Mouse (Mus musculus): ENCODE data around the gene Tbc1d9. TPM values are rescaled to one million over a fixed set of nuclear protein-coding genes. Genes with fewer than 3 reads are reported as not detected.
A peak's percentile ranks its signal among the peaks of the same experiment; 100 is the strongest.
"Not testable (repeated sequence)": the region's sequence is repeated elsewhere in the genome, so short reads cannot be mapped to it uniquely, and the experiment has no call there.

The Tbc1d9 gene
- total RNA-seq, 2 experiments from 2014 or later = 10.8 to 13.4 TPM

DNA sequence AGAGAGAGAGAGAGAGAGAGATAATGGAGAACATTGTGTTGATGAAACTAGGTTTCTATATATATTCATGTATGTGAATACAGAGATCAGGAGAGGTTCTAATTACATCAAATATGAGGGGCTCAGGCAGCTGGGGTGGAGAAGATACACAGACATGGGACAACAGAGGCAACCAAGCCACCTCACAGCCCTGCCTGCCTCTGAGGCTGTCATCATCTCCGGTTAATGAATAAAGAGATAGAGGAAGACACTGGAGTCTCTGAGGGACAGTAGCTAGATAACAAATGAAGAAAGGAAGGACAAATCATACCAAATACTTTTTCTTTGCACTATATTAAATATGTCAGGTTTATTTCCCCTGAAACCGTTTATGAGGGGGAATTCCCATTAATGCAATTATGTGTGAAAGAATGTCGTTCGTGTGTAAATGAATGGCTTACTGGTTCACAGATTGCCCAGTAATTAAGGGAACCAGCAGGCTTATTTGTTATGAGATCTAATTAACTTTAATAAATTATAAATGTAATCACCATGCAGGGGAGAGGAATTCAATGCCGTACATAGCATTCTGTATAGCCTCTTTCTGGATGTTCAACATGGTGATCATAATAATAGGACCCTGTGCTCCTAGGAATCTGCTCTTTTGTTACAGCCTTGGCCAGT, 59.7 kb downstream of the Tbc1d9 start:
- no peak for DNase-seq (ENCODE audit: low spot score in 2 of 2)

GRCm38 (mm10) chr8:83225598-83225997, 60.4 kb downstream of the Tbc1d9 start:
- DNase-seq (ENCODE audit: low spot score in 2 of 2) = no peak

GRCm38 (mm10) chr8:83227336-83227735, 62.2 kb downstream of the Tbc1d9 start:
- no peak for DNase-seq (ENCODE audit: low spot score in 2 of 2)

GRCm38 (mm10) chr8:83233099-83233498, 67.9 kb downstream of the Tbc1d9 start:
- DNase-seq (ENCODE audit: low spot score in 2 of 2) = no peak

DNA sequence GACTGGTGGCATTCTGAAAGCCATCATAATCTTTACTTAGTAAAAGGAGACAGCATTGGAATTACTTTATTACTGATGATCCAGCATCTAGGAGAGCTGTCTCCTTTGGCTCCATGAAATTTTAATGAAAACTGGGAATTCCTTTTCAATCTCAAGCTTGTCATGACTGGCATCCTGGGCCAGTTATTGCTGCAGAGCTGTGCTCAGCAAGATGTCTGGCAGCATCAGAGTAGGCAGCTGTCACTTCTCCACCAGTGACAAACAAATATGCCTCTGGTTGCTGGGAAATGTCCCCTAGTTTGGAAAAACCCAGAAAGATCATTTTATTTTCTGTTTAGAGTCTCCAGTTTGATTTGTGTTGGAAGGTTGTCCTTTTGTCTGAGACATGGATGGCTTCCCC, 74.2 kb downstream of the Tbc1d9 start:
- no peak for DNase-seq (ENCODE audit: low spot score in 2 of 2)

DNA sequence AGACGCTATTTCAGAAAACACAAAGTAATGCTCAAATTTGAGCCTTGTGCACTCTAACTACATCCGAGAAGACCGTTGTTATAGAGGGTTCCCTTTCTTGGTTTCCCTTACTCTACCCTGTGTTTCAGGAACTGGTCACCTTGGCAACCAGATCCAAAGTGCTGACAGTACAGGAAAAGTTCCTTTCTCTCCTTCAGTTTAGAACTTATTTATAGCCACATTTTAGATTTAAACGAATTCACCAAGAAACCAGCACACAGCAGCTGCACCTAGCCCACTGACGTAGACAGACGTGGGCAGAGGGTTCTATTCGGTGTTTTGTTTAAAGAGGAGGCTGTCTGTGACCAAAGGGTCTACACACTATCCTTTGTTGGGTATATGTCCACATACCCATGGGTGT, 79.0 kb downstream of the Tbc1d9 start:
- DNase-seq (ENCODE audit: low spot score in 2 of 2) = no peak

DNA sequence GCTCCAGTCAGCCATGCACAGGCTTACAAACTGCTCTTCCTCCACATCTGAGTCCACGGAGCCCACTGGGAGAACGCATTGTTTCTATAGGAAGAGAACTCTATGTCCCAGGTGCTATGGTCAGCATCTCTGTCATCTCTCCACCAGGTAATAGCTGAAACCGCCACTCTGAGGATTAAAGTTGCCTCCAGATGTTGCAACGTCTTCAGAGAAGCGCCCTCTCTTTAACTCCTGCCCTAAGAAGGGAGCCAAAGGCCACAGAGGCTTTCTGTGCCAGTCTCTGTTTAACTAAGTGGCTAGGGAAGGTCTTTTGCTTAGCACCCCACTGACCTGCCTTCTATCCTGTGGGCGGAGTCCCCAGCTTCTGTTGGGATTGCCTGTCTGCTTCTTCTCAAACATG, 85.7 kb downstream of the Tbc1d9 start:
- DNase-seq (ENCODE audit: low spot score in 2 of 2) = no peak

DNA sequence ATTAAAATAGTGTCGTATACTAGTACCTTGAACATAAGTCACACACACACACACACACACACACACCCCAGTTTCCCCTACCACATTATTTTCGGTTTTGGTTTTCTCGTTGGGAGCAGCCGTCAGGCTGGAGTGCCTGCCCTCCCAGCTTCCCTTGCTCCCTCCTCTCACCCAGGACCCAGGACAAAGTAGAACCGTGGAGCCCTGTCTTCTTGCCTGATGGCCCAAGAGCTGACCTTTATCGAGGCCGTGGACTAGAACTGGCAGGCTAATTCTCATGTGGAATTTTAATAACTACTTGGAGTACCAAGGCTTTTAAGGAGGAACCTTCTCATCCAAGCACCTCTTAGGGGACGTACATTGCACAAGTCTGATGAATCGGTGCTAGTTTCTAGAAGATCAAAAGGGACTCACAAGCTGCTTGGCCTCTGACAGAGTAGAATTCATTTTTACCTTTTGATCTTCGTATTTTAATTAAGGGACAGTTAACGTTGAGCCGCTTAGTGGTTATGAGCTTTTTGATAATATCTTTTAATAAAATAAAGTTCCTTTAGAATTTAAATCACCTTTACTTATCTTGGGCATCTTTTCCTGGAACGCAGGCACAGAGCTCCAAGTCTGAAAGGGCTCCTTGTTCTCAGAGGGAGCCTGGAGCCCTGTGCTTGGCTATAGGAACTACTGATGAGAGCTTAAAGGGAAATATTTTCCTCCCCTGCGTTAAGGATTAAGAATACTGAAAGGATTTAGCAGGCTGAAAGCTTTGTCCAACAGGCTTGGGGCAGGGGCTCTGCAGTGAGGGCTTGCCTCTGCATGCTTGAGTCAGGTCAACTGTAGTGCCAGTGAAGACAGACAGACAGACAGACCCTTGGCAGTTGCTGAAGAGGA, 86.5 kb downstream of the Tbc1d9 start:
- DNase-seq (ENCODE audit: low spot score in 2 of 2) = no peak

DNA sequence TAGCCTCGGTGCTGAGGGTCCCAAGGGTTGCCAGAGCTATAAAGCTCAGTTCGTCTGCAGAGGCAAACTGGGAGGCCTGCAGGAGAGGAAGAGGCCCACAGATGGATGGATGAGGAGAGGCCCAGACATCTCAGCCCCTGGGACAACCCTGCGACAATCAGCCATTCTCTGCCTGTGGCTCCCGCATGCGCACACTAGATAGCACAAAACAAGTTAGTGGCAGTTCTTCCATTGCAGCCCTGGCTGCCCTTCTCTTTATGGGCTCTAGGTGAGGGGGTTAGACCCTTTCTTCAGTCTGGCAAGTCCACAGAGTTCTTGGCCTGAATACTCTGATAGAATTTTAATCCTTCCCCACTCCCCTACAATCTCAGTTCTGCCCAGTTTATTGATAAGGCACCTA, 87.6 kb downstream of the Tbc1d9 start:
- DNase-seq (ENCODE audit: low spot score in 2 of 2) = no peak

- DNase-seq (ENCODE audit: low spot score in 2 of 2) = no peak
Measured at GRCm38 (mm10) chr8:83257631-83258030, 92.5 kb downstream of the Tbc1d9 start.

DNA sequence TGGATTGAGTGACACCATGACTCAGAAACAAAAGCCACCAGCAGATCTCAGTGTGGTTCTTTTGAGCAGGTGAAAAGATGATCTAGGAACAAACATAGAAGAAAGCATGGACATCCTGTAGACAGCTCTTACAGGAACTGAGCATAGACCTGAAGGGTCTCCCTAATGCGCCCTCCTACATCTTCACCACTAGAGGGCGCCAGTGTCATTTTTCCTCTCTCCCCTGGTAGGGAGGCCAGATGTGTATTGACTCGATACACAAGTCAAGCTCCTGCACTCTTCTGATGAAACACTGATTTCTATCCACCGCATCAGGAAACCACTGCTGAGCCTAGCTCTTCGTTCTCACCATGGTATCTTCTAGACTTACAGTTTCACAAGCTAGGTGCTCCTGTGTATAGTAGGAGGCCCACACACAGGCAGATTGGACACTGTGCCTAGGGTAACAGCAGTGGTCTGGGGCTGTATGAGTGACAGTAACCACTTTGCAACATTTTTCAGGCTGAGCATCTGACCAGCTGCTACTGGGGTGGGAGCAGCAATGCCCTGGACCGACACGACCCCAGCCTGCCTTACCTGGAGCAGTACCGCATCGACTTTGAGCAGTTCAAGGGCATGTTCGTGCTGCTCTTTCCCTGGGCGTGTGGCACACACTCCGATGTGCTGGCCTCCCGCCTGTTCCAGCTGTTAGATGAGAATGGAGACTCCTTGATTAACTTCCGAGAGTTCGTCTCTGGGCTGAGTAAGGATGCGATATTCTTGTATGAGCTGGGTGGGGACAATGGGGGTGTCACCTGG, 95.5 kb downstream of the Tbc1d9 start:
- DNase-seq (ENCODE audit: low spot score in 2 of 2) = peak in 1 of 2 experiments; percentile 44

DNA sequence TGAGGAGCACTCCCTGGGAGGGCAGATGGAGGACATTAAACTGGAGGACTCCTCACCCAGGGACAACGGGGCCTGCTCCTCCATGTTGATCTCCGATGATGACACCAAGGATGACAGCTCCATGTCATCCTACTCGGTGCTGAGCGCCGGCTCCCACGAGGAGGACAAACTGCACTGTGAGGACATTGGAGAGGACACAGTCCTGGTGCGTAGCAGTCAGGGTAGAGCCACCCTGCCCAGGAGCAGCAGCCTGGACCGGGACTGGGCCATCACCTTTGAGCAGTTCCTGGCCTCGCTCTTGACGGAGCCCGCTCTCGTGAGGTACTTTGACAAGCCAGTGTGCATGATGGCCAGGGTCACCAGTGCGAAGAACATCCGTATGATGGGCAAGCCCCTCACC, 106.0 kb downstream of the Tbc1d9 start:
- no peak for DNase-seq (ENCODE audit: low spot score in 2 of 2)

GRCm38 (mm10) chr8:83272464-83272863, 107.3 kb downstream of the Tbc1d9 start:
- no peak for DNase-seq (ENCODE audit: low spot score in 2 of 2)

GRCm38 (mm10) chr8:83274470-83274869, 109.3 kb downstream of the Tbc1d9 start:
- no peak for DNase-seq (ENCODE audit: low spot score in 2 of 2)

- no peak for DNase-seq (ENCODE audit: low spot score in 2 of 2)
Measured at GRCm38 (mm10) chr8:83278431-83278830, 113.3 kb downstream of the Tbc1d9 start.

DNA sequence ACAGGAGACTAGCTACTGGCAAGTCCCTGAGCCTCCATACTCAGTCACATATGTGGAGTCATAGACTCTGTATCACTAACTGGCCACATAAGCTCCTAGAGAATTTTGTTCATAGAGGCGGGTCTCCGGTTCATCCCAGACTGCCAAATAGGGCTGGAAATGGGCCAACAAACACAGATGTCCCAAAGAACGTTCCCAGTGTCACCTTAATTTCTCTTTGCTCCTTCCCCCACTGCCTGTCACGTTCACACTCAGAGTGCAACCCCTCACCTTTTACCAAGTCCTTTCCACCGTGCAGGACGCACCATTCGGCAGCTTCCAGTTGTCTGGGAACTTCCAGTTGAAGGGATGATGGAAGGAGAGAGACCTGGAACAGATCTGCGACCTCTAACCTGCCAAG, 120.2 kb downstream of the Tbc1d9 start:
- DNase-seq (ENCODE audit: low spot score in 2 of 2) = no peak

- no peak for DNase-seq (ENCODE audit: low spot score in 2 of 2)
Measured at GRCm38 (mm10) chr8:83290176-83290575, 125.0 kb downstream of the Tbc1d9 start, which contains the start of gene Ucp1. Gene Ucp1 (plus strand): TSS chr8:83290352.

GRCm38 (mm10) chr8:83297375-83297774, 132.2 kb downstream of the Tbc1d9 start:
- no peak for DNase-seq (ENCODE audit: low spot score in 2 of 2)

- DNase-seq (ENCODE audit: low spot score in 2 of 2) = no peak
Measured at GRCm38 (mm10) chr8:83300135-83300534, 135.0 kb downstream of the Tbc1d9 start.

GRCm38 (mm10) chr8:83304946-83305345, 139.8 kb downstream of the Tbc1d9 start:
- DNase-seq (ENCODE audit: low spot score in 2 of 2) = no peak

GRCm38 (mm10) chr8:83309836-83310235, 144.7 kb downstream of the Tbc1d9 start:
- DNase-seq (ENCODE audit: low spot score in 2 of 2) = no peak

DNA sequence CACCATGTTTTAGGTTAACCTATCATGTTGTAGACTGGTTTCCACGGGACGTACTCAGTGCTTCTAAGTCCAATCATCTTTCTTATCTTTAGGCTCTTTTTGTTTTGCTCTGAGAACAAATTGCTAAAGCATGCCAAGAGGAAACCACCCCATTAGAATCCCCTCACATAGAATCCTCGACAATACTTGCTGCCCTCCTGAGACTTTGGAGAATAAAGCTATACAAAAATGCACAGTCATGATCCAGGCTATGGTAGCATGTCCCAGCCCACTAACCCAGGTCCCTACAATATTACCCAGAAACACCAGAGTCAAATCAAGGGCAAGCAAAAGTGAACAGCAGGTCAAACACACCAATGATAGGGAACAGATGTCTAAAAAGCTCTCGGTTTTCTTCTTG, 149.9 kb downstream of the Tbc1d9 start:
- DNase-seq (ENCODE audit: low spot score in 2 of 2) = not testable (repeated sequence)
